Mouse (Mus musculus) lung, adult 2 months (tissue): Measurements from ENCODE around the gene Vav3.

ENCODE experiments used
- CTCF ChIP-seq: fragments of 200-500 bp; IDR thresholded peaks from 2 replicates; pipeline ENCODE4 v1.5.1; 2011; ENCODE audit warnings: mild to moderate bottlenecking, low read length, control low read depth; ENCODE audit not compliant: insufficient read depth
- POLR2A ChIP-seq: fragments of 200-500 bp; IDR thresholded peaks from 2 replicates; pipeline ENCODE4 v1.6.1; 2011; ENCODE audit warnings: low read depth, mild to moderate bottlenecking, control low read depth, low read length, borderline replicate concordance; ENCODE audit errors: extremely low read depth

GRCm38 (mm10) chr3:109431285-109431684 lies 90.8 kb downstream of the Vav3 start:
- TF ChIP-seq CTCF, result no peak
- no peak for TF ChIP-seq POLR2A
